Mouse (Mus musculus): Measurements from ENCODE around the gene Chrna4. TPM values are rescaled to one million over a fixed set of nuclear protein-coding genes. Genes with fewer than 3 reads are reported as not detected.

Chrna4 gene
- polyA plus RNA-seq (2014; fragmentation: Illumina TruSeq; extraction: RNeasy Lipid Tissue Mini Kit (QIAGEN cat#74804)), result 1.3 TPM

DNA sequence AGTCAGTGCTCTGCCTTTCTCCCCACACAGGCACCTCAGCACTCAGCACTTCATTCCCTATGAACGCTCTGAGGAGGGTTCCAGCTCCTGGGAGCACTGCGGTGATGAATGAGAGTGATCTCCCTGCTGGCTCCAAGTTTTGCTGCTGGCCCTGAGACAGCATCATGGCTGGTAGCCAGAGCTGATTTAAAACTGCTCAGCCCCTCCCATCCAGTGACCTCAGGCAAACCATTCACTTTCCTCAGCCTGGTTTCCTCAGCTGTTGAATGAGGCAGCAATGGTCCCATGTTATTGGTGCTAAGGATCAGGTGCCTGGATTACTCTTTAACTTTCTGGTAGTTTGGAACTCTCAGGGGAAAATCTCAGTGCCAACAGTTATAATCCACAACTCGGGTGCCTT is at the start of gene Chrna4:
Gene Chrna4, minus strand, starts transcription at position 110 of the 400 bp plus-strand sequence.

DNA sequence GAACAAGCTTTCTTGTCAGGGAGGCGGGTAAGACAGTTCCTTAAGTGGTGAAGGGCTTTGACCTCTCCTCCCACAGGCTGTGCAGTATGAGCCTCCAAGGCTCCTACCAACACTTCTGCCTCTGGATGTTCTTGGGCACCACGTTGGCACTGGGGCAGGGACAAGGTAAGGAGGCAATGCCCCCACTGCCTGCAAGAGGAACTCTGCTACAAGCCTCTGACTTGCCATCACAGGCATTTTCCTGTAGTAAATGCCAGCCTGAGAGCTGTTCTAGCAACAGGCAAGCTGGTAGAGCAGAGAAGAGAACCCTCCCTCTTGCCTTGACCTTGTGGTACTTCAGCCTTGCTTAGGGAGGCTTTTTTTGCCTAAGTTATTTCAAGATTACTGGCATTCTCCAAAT is 56.9 kb downstream of the Chrna4 start, which contains the start of gene Col20a1:
Gene Col20a1, plus strand, starts transcription at position 87 of the 400 bp plus-strand sequence.

Other genes starting within 250 kb of the Chrna4 start
- gene Ythdf1, start 122.6 kb downstream of the Chrna4 start, polyA plus RNA-seq (2014; fragmentation: Illumina TruSeq; extraction: RNeasy Lipid Tissue Mini Kit (QIAGEN cat#74804)), result 89.8 TPM
- gene Birc7, start 114.5 kb downstream of the Chrna4 start, polyA plus RNA-seq (2014; fragmentation: Illumina TruSeq; extraction: RNeasy Lipid Tissue Mini Kit (QIAGEN cat#74804)), result not detected
- gene Nkain4, start 88.8 kb downstream of the Chrna4 start, polyA plus RNA-seq (2014; fragmentation: Illumina TruSeq; extraction: RNeasy Lipid Tissue Mini Kit (QIAGEN cat#74804)), result 1.0 TPM
- 3.4 TPM for gene Arfgap1, start 76.3 kb downstream of the Chrna4 start, polyA plus RNA-seq (2014; fragmentation: Illumina TruSeq; extraction: RNeasy Lipid Tissue Mini Kit (QIAGEN cat#74804))
- not detected for gene Col20a1, start 57.0 kb downstream of the Chrna4 start, polyA plus RNA-seq (2014; fragmentation: Illumina TruSeq; extraction: RNeasy Lipid Tissue Mini Kit (QIAGEN cat#74804))
- gene Kcnq2, start 91.8 kb upstream of the Chrna4 start, polyA plus RNA-seq (2014; fragmentation: Illumina TruSeq; extraction: RNeasy Lipid Tissue Mini Kit (QIAGEN cat#74804)), result not detected
- not detected for gene Eef1a2, start 113.5 kb upstream of the Chrna4 start, polyA plus RNA-seq (2014; fragmentation: Illumina TruSeq; extraction: RNeasy Lipid Tissue Mini Kit (QIAGEN cat#74804))
- 7.9 TPM for gene Ppdpf, start 143.7 kb upstream of the Chrna4 start, polyA plus RNA-seq (2014; fragmentation: Illumina TruSeq; extraction: RNeasy Lipid Tissue Mini Kit (QIAGEN cat#74804))
- not detected for gene Ptk6, start 159.2 kb upstream of the Chrna4 start, polyA plus RNA-seq (2014; fragmentation: Illumina TruSeq; extraction: RNeasy Lipid Tissue Mini Kit (QIAGEN cat#74804))
- not detected for gene Srms, start 169.6 kb upstream of the Chrna4 start, polyA plus RNA-seq (2014; fragmentation: Illumina TruSeq; extraction: RNeasy Lipid Tissue Mini Kit (QIAGEN cat#74804))
- not detected for gene Fndc11, start 176.5 kb upstream of the Chrna4 start, polyA plus RNA-seq (2014; fragmentation: Illumina TruSeq; extraction: RNeasy Lipid Tissue Mini Kit (QIAGEN cat#74804))
- 1.2 TPM for gene Helz2, start 198.5 kb upstream of the Chrna4 start, polyA plus RNA-seq (2014; fragmentation: Illumina TruSeq; extraction: RNeasy Lipid Tissue Mini Kit (QIAGEN cat#74804))
- gene Gmeb2, start 244.5 kb upstream of the Chrna4 start, polyA plus RNA-seq (2014; fragmentation: Illumina TruSeq; extraction: RNeasy Lipid Tissue Mini Kit (QIAGEN cat#74804)), result 5.6 TPM